Mouse (Mus musculus) megakaryocyte, adult 5-6 weeks (primary cell): ENCODE results near the gene Mpped1. TPM values are rescaled to one million over a fixed set of nuclear protein-coding genes. Genes with fewer than 3 reads are reported as not detected.

Experiments used
- ATAC-seq: 2 replicates; pipeline ENCODE4 v1.8.0; 2016; ENCODE audit warnings: mild to moderate bottlenecking, inconsistent platforms; ENCODE audit not compliant: poor library complexity, severe bottlenecking
- total RNA-seq, 2 experiments: library from RNA; stranded (forward) in 1 of 2; stranded (reverse) in 1 of 2; fragments of 153-499, 151-499 nt in 1 of 2; fragments of 221-1000, 200-1000 nt in 1 of 2; gene quantifications; 2 replicates each; pipeline versions ENCODE4 v1.2.3 to v1.2.4; 2015 to 2017

Gene Mpped1
- total RNA-seq (2015), result not detected in 2 replicates
- total RNA-seq (2017), result not detected in 2 replicates

DNA sequence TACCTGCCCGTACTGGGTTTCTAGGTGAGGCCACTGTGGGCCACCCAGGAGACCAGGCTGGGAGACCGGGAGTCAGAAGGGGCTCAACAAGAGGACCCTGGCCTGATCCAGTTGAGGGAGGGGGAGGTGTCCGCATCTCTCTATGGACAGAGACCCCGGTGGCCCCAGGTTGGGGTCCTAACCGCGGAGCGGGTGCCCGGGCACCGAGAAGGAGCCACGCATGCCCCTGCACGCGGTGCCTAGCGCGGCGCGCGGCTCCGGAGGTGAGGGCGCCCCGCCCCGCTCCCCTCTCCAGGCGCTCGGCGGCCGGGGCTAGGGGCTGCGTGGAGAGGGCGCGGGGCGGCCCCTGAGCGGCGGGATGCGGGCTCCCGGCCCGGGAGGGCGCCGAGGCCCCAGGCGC, at the start of gene Mpped1:
Gene Mpped1, plus strand, starts transcription at position 81 of the 400 bp plus-strand sequence.
- ATAC-seq, result no peak

DNA sequence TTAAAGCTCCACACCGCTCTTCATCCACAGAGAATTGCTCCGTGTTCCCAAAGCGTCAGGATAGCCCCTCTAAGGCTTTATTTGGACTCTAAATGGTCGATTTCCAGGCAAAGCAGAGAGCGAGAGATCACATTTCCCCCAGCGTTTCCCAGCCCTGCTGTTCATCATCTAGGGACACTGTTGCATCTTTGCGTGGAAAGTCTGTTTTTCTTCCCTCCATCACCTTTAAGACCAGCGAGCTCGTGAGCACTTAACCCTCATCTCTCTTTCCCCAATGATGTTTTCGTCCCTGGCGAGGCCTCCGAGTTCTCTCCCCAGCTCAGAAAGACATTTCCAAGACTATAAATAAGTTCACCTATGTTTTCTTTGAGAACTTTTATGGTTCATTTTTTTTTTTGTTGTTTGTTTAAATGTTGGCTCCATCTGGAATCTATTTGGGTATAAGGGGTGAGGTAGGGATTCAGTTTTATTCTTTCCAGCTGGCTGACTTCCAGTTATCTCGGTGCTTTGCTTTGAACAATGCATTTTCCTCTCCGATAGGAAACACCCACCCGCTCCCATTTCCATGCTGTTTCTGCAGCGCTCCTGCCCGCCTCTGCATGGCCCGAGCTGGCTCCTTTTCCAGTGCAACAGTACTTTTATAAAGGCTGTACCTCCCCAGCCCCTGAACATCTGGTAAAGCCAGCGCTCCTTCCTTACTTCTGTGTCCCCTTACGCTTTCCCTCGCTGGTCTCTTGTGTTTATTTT, 38.4 kb upstream of the Mpped1 start:
- ATAC-seq, result no peak

DNA sequence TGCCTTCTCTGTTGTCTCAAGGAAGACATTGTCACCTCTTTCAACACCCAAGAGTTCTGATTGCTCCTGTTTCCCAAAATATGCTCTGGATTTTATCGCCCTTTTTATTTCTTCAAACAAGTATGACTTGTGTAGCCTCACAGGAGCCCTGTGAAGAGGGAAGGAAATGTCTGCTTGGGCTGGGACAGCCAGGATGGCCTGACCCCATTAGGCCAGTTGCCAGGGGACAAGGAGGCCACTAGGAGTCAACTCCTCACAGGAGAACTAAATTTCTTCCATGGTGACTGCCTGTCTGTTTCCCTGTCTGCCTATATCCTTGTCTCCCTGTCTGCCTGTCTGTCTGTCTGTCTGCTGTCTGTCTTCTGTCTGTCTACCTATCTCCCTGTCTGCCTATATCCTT, 37.2 kb upstream of the Mpped1 start:
- no peak for ATAC-seq

GRCm38 (mm10) chr15:83746311-83746710, 33.0 kb upstream of the Mpped1 start:
- no peak for ATAC-seq

DNA sequence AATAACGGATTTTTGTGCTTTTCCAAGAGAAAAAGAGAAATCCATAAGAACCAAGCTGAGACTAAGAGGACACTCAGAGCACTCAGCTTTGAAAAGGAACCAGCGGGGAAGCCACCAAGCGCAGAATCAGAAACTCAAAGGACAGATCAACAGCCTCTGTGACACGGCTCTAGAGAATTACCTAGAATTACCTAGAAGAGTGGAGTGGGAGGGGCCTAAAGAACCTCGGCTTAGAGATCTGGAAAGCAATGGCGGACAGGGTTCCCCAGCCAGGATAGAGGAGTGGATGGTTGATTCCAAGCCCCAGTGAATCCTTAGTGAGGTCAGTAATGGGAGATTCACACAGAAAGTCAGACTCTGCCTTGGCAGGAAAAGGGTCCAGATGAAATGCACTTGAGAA, 30.3 kb upstream of the Mpped1 start:
- no peak for ATAC-seq

DNA sequence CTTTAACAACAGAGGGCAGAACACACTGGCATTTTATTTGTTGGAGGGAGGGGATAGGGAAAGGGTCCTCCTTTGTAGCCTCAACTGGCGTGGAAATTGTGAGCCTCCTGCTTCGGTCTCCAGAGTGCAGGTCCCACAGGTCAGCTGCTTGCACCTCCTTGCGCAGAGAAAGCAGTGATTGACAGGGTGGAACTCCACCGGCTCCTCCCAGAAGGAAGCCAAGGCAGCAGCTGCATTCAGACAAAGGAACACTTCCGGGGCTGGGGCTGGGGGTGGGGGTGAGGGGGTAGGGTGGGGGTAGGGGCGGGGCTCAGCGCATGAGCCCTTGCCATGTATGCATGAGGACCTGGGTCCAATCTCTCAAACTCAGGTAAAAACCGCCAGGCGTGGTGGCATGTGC, 29.8 kb upstream of the Mpped1 start:
- ATAC-seq, result no peak

DNA sequence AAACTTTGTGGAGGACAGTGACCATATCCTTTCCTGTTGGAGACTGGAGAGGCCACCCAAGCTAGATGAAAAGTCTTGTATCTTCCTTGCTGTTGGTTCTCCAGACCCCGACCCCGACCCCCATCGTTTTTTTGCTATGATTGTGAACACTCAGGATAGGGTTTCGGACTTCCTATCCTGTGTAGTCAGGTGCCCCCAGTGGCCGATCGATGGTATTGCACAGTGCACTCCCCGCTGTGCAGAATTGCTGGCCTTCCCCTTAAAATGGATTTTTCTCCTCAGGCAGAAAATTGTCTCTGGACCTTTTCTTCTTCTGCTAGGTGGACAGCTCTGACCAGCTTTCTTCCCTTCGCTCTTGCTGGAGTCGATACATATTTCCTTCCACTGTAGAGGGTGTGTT, 22.5 kb upstream of the Mpped1 start:
- ATAC-seq, result no peak

DNA sequence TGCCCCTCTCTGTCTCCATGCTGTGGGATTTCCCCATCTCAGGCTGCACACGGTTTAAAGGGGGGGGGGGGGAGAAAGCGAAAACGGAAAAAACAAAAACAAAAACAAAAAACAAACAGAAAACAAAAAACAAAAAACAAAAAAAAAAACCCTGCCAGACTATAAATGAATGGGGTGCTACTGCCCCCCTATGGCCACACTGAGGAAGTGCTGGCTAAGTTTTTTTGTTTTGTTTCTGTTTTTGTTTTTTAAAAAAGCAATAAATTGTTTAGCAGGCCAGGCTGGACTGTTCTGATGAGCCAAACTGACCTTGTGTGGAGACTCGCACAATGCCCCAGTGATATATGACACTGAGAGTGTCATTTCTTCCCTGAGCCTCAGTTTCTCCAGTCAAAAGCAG, 20.3 kb upstream of the Mpped1 start:
- no peak for ATAC-seq

DNA sequence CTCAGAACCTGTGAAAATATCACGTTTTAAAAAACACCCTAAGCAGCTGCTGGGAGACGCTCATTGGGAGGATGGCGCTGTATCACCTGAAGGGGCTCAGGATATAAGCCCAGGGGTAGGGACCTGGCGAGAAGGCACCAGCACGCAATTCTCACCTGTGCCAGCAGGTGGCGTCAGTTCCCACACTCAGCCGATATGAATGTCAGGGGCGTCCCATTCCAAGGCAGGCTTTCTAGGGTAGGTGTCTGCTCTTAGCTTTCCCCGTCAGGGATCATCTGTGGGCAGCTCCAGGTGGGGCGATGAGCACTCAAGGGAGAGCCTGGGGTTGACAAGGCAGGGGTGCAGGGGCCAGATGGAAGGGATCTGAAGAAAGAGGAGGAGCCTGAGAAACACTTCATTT, 18.6 kb upstream of the Mpped1 start:
- ATAC-seq, result no peak

DNA sequence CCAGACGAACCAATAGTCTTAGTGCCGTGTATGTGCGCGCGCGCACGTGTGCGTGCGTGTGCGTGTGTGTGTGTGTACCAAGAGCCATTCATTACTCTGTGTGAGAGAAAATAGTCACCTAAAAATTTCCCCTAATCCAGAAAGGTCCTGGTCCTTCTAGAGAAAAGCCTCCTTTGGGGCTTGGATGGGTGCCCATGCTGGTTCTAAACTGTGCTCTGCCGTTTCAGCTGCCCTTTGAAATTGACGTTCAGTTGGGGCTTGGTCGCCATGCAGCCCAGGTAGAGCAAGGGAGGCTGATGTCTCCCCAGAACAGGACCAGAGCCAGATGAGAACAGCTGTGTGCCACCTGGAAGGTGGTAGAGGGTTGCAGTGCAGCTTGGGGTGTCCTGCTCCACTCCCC, 17.8 kb upstream of the Mpped1 start:
- no peak for ATAC-seq

DNA sequence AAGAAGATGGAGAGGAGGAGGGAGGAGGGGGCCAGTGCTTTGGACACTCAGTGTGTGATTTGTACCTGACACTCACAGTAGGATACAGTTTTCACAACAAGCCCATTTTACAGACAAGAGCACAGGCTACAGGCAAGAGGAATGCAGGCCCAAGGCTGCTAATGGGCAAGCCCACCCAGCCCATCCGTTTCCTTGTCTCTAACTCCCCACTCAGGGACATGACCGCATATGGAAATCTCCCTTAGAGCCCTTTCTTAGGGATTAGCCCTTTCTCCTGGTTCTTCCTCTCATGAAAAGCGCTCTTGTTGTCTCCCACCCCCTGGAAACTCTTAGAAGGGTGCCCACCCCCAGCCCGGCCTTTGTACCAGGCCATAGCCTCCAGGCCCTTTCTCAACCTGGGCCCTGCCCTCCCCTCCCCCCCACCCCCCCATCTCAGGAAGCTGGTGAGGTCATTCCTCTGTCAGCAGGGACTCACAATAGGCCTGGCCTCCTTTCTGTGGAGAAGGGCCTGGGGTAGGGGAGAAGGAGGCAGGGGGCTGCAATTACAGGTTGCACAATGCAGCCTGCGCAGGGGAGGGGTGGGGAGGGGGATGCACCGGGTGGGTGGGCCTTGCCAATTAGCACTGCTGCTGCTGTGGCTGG, 13.8 kb upstream of the Mpped1 start:
- ATAC-seq, result no peak

DNA sequence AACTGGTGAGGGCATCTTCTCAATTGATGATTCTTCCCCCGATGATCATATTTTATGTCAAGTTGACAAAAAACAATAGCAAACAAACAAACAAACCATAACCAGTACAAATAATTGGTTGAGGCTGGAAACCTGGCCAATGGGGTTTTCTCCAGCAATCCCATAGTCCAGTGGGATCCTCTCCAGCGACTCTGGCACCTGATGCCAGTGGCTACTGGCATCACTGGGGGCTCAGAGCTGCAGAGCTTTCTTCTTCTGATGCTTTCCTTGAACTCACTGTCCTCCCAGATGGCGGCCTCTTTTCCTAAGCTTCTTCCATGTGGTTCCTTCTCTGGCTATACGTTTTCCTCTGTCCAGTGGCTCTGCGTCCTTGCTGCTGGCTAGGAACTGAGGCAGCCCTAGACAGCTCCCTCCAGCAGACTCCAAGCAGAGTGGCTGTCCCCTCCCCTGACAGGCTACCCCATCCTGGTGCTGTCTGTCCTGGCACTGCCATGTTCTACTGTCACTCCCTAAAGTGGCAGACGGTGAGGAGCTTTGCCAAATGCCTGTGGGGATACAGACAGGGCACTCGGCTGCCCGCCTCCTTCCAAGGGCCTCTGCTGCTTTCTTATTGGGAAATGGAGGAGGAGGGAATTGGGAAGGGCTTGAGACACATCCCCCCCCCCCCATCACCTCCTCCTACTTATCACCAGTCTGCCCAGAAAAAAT, 7.8 kb upstream of the Mpped1 start:
- ATAC-seq, result no peak

- no peak for ATAC-seq
Observed at GRCm38 (mm10) chr15:83772460-83772859, 6.8 kb upstream of the Mpped1 start.

DNA sequence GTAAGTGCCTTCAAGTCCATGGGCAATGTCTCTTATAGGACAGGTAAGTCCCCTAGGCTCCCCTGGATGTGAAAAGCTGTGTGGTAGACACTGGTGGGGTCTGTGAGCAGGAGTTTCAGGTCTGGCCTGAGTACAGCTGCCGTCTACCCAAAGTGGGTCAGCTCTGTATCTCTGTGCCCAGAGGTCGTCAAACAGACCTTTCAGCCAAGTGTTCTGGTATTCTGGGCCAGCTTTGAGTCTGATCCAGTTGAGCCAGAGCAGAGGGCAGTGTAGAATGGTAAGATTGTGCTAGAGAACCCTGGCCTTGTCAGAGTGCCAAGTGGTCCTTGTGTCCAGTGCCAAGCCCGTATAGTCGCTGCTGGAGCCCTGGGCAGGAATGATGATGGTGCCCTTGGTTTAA, 6.3 kb upstream of the Mpped1 start:
- ATAC-seq, result no peak

- no peak for ATAC-seq
Observed at GRCm38 (mm10) chr15:83774922-83775321, 4.3 kb upstream of the Mpped1 start.

GRCm38 (mm10) chr15:83776265-83777000, 2.8 kb upstream of the Mpped1 start:
- no peak for ATAC-seq

GRCm38 (mm10) chr15:83777476-83777875, 1.8 kb upstream of the Mpped1 start:
- no peak for ATAC-seq

- ATAC-seq, result no peak
Observed at GRCm38 (mm10) chr15:83779855-83780740, 831 bp downstream of the Mpped1 start.

GRCm38 (mm10) chr15:83781304-83781703, 2.0 kb downstream of the Mpped1 start:
- ATAC-seq, result no peak

DNA sequence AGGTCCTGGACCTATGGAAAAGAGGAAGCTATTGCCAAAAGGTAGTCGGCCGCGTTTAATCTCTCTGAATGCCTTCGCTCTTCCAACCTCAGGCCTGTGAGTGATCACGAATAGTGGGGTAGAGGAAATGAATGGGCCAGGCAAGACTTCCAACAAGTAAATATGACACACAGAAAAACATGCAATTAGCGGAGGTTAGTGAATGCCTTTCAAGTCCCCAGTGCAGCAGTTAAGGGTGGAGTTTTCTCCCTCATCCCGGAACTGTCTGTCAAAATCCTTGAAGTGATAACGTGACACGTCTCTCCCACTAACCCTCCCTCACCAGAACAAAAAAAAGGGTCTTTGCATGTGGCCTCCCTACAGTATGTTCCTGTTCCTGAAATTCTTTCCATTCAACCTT, 3.0 kb downstream of the Mpped1 start:
- ATAC-seq, result no peak
